Mouse (Mus musculus) adrenal gland, adult 2 months (tissue): ENCODE data around the gene Tmprss11c. TPM values are rescaled to one million over a fixed set of nuclear protein-coding genes. Genes with fewer than 3 reads are reported as not detected.
"Not testable (repeated sequence)": the region's sequence is repeated elsewhere in the genome, so short reads cannot be mapped to it uniquely, and the experiment has no call there.

ENCODE experiments used
- DNase-seq: peaks from one replicate; pipeline ENCODE4 v3.0.0; 2021
- long read RNA-seq: library from polyadenylated mRNA; stranded (forward); transcript quantifications from one replicate; pipeline ENCODE4 v2.0.0, GENCODE M21; 2021
- polyA plus RNA-seq: library from polyadenylated mRNA; depleted of rRNA; stranded (reverse); fragments of >200 nt; gene quantifications from 2 replicates; pipeline ENCODE4 v1.2.3, GENCODE M21; 2012; rRNA removed
- total RNA-seq, 2 experiments: library from RNA; stranded (reverse); gene quantifications; 2 replicates each; pipeline ENCODE4 v1.2.3; 2021

Gene Tmprss11c
- total RNA-seq (not detected), polyA plus RNA-seq (not detected in 2 replicates)
- long read RNA-seq: 0 reads

DNA sequence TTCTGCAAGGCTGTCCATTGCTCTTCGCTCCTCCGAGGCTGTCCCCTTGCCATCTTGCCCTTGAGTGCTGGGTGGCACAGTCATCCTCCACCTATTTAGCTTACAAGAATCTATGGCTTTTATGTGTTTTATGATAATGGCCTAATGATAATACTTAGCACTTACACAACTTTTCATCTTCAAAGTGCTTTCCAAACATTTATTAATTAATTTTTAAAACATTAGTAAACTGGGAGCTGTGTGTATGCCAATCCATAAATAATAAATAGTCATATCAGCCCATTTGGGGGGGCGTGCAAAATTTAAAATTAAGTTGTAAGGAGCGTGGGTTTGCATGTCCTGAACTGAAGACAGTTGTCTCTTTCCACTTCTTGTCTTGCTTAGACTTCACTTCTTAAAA lies at the start of gene Tmprss11c:
Tmprss11c (minus strand) TSS at position 101 of the 400 bp plus-strand sequence.
- no peak for DNase-seq

DNA sequence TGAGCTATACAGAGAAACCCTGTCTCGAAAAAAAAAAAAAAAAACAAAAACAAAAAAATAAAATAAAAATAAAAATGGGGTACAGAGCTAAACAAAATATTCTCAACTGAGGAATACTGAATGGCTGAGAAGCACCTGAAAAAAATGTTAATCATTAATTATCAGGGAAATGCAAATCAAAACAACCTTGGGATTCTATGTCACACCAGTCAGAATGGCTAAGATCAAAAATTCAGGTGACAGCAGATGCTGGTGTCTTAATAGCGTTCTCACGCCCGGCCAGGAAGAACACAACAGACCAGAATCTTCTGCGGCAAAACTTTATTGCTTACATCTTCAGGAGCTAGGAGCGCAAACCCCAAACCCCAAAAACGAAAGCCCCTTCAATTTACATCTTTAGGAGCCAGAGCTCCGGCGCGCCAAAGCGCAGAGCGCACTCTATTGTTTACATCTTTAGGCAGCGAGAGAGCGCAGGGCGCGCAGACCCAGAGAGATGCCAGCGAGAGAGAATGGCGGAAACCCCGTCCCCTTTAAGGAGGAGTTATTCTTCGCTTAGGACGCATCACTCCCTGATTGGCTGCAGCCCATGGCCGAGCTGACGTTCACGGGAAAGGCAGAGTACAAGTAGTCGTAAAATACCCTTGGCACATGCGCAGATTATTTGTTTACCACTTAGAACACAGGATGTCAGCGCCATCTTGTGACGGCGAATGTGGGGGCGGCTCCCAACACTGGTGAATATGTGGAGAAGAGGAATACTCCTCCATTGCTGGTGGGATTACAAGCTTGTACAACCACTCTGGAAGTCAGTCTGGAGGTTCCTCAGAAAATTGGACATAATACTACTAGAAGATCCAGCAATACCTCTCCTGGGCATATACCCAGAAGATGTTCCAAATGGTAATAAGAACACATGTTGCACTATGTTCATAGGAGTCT lies 29.2 kb upstream of the Tmprss11c start:
- not testable (repeated sequence) for DNase-seq

DNA sequence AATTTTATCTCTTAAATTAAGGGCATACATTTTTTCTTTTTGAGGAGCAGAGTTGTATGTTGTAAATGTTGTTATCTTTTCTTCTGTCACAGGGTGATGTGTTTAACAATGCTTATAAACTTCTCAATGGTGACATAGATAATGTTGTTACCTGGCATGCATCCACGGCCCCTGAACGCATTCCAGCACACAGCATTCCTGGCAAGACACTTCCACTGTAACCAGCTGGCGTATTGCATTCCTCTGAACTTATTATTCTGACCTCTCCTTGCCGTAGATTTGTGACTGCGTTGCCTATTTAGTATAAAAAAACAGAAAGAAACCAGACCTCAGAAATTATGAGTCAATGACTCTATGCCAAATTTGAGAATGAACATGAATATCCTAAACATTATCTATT lies 17.0 kb upstream of the Tmprss11c start:
- DNase-seq: no peak

DNA sequence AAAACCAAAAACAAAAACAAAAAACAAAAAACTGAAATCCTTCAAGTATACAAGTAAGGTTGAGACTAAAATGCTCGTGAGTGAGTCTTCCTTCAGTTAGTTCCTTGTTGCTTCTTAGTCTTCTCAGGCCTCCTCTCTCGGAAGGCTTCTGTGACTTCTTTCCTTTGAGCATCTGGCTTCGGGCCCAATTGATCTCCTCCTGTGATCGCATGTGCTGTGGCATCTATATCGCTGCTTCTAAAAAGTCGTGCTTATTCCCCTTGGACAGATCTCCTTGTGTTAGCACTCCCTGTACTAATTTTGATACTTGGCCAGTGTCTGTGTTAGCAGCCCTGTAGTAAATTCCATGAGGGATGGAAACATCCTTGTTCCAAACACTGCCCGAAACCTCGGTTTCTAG lies 14.8 kb upstream of the Tmprss11c start:
- no peak for DNase-seq

DNA sequence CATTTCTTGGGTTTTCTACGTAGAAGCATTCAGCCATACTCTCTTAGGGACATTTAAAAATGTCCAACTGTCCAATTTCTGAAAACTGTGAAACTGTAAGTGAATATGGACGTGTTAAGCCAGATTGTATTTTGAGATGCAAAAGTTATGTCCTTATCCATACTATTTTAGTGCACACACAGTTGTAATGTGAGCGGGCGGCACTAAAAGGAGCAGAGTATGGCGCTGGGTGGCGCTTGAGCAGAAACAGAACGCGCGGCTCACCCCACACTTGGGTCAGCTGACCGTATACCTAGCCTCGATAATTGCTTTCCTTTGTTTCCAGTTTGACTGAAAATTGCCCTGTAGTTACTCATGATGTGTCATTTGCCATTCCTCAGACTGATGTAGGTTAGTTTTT lies 42.5 kb downstream of the Tmprss11c start:
- DNase-seq: no peak

DNA sequence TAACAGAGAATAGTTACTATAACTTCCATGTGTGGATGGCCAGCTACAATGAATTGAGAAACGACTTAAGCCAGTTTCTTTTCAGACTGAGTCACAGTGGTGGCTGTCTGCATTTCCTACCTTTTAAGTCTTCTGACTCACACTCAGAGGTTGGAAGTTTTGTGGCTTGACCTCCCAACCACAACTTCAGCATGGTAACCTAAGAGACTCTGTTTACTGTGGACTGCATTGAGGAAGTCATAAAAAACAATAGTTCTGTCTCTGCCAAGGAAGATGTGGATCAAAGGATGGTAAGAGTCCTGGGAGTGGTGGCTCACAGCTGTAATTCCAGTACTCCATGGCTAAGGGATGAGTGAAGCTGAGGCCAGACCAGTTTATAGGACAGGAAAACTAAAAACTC lies 44.2 kb downstream of the Tmprss11c start:
- no peak for DNase-seq

DNA sequence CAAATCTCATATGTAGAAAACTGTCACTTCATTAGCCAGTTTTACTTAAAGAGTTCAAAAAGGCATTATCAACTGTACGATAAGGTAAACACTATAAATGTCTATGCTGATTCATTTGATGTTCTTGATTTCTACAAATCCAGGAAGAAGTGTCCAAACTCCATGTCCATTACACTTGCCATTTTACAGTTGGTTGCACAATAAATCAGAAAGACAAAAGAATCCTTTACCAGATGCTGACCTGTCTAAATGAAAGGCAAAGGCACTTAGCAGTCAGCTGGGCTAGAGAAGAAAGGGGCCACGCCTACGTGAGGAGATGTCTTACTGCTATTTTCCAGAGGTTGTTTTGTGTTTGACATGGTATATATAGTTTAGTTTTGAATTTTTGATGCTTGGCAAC lies 44.8 kb downstream of the Tmprss11c start:
- no peak for DNase-seq

DNA sequence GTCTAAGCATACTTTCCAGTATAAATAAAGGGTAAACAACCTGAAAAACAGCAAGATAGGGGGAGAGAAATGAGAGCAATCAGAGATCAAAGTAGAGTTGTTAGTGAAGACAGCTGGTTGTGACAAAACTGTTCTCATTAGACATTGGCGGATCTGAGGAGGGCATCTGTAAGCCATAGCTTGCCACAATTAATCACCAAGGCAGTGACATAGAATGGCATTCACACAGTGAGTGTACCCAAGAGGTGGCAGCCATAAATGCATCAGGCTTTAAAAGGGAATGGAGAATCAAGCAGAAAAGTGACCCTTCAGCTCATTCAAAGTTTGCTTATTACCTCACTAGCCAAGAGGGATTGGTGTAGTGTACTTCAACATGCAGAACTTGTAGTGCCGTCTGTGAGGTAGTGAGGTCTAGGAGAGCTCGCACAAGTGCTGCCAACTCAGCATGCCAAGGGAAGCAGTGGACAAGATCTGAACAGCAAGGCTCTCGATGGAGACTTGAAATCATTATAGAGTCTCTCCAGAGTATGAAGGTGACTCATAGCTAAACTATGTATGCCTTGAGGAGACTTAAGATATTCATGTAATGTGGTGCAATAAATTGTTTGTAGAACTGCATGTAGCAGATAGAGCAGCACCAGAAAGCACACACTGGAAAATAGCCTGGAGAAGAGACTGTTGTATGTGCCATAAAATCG lies 61.8 kb downstream of the Tmprss11c start:
- DNase-seq: no peak

DNA sequence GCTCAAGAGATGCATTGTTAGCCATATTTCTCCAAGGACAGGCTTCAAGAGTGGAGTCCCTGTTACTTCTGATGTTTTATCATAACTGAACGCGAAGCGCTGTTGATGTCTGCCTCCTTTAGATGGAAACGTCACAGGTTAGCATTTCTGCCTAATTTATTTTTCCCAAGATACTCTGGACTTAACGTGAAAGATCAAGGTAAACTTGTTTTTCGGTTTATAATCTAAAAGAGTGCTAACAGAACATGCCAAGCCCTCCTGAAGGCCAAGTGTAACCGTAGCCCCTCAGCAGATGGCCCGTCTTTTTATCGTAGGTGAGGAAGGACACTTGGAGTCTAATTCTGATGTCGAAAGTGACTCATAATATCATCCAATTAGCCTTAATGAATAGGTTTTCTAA lies 91.3 kb downstream of the Tmprss11c start, which contains the start of gene Gnrhr:
Gnrhr (minus strand) TSS at position 101 of the 400 bp plus-strand sequence.
- no peak for DNase-seq

DNA sequence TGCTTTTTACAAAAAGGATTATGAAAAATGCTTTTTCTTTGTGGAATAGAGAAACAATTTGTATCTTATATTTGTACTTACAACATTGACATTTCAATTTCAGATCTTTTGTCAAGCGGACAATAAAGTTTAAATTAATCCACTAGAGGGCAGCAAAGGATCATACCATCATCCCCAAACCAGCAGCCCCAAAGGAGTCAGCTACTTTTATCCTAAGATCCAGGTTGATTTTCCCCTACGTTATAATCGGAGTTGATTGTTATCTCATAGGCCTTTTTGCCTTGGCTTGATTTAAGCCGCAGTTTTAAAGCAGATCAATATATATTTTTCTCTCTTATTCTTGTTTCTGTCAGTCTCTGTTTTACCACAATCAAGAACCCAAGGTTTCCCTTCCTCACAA lies 97.8 kb downstream of the Tmprss11c start:
- peak; percentile 26 for DNase-seq

DNA sequence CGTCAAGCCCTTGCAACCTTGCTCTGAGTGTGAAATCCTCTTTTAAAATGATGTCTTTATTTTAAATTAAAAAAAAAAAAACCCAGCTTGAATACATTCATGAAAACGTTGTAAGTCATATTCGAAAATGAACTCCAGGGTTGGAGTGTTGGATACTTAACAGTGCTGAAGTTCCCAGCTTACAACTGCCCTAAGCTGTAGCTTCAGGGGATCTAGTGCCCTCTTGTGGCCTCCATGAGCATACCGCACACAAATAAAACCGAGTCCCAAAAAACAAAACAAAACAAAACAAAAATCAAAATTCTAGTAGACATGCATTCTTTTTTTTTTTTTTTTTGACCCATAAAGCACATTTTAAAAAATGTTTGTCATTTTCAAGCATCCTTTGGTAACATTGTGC lies 98.3 kb downstream of the Tmprss11c start:
- peak; percentile 21 for DNase-seq

DNA sequence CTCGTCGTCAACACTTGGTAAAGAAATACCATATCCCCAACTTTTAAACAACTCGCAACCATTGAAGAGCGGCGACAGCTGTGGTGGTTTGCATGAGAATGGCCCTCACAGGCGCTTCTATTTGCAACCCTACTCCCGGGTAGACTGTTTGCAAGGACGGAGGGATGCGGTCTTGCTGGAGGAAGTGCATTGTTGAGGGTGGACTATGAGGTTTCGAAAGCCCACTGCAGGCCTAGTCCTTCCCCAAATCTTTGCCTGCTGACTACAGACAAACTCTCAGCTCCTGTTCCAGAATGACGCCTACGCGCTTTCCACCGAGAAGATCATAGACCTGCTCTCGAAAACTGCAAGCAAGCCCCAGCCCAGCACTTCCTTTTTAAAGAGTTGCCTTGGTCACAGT lies 98.8 kb downstream of the Tmprss11c start:
- no peak for DNase-seq

DNA sequence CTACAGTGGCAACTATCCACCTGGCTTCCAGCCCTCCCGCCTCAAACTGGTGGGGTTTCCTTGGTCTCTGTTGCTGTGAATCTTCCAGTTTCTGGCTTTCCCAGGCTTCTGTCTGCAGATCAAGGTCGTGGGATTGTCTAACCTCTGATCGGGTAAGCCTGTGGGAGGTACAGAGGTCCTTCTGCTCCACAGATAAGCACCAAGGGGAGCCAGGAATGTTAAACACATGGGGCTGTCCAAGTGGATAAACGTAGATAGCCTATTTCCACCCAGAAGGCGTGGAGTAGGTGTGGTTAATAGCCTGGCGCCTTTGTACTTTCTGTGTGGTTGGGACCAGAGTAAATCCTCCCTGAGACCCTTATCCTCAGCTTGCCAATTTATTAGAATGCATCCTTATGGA lies 101.7 kb downstream of the Tmprss11c start:
- no peak for DNase-seq

Other genes with a start within 250 kb of the Tmprss11c start
- gene Cenpc1, start 223.7 kb downstream of the Tmprss11c start, total RNA-seq: 10 to 100 TPM; 13.6 to 16.1 TPM
- 3.6 and 5.2 TPM in 2 replicates for gene Cenpc1, start 223.7 kb downstream of the Tmprss11c start, polyA plus RNA-seq
- gene Stap1, start 217.6 kb downstream of the Tmprss11c start, total RNA-seq: 1 to 10 TPM in 1 of 2 experiments, under 1 TPM in 1; 0.26 to 1.5 TPM
- gene Stap1, start 217.6 kb downstream of the Tmprss11c start, polyA plus RNA-seq: not detected in 2 replicates
- gene Uba6, start 116.5 kb downstream of the Tmprss11c start, total RNA-seq: 10 to 100 TPM; 16.1 to 23.4 TPM
- gene Uba6, start 116.5 kb downstream of the Tmprss11c start, polyA plus RNA-seq: 0.28 and 0.29 TPM in 2 replicates
- gene Gnrhr, start 91.4 kb downstream of the Tmprss11c start, total RNA-seq: under 1 TPM; 0.20 to 0.35 TPM
- 0.08 and 0.17 TPM in 2 replicates for gene Gnrhr, start 91.4 kb downstream of the Tmprss11c start, polyA plus RNA-seq
- gene Tmprss11d, start 84.1 kb upstream of the Tmprss11c start, total RNA-seq: not detected
- not detected in 2 replicates for gene Tmprss11d, start 84.1 kb upstream of the Tmprss11c start, polyA plus RNA-seq
- not detected for gene Tmprss11a, start 179.7 kb upstream of the Tmprss11c start, total RNA-seq
- gene Tmprss11a, start 179.7 kb upstream of the Tmprss11c start, polyA plus RNA-seq: not detected in 2 replicates
- gene Tmprss11g, start 229.3 kb upstream of the Tmprss11c start, total RNA-seq: not detected
- not detected in 2 replicates for gene Tmprss11g, start 229.3 kb upstream of the Tmprss11c start, polyA plus RNA-seq